Mouse (Mus musculus) bone marrow, adult 2 months (tissue): ENCODE results near the gene Zfp263. TPM values are rescaled to one million over a fixed set of nuclear protein-coding genes. Genes with fewer than 3 reads are reported as not detected.

ENCODE experiments used
- H3K27ac ChIP-seq: fragments of 200-500 bp; 2 replicates; pipeline ENCODE4 v1.5.1; 2012; ENCODE audit warnings: low read depth, mild to moderate bottlenecking, control low read depth, inconsistent platforms, low read length; ENCODE audit not compliant: control insufficient read depth, poor library complexity, insufficient read depth
- H3K4me1 ChIP-seq: fragments of 200-500 bp; 2 replicates; pipeline ENCODE4 v1.6.1; 2011; ENCODE audit warnings: low read length; ENCODE audit not compliant: control insufficient read depth, insufficient read depth
- H3K4me3 ChIP-seq: fragments of 200-500 bp; replicated peaks from 2 replicates; pipeline ENCODE3; 2011; ENCODE audit warnings: mild to moderate bottlenecking, low read depth, low read length, control low read depth; ENCODE audit not compliant: control insufficient read depth
- CTCF ChIP-seq: fragments of 200-500 bp; IDR thresholded peaks from 2 replicates; pipeline ENCODE4 v1.5.1; 2011; ENCODE audit warnings: low read length, control low read depth; ENCODE audit not compliant: control insufficient read depth, insufficient read depth
- POLR2A ChIP-seq: fragments of 200-500 bp; IDR thresholded peaks from 2 replicates; pipeline ENCODE4 v1.6.1; 2011; ENCODE audit warnings: low read depth, mild to moderate bottlenecking, control low read depth, low read length, borderline replicate concordance; ENCODE audit not compliant: control insufficient read depth
- WGBS: fragments of 180-500 bp; shearing (Covaris S2); methylation state at CpG from one replicate; pipeline ENCODE4 v1.1.7; 2018; 5-methylcytosine and 5-hydroxymethylcytosine counted together
- polyA plus RNA-seq: library from polyadenylated mRNA; stranded (reverse); fragments of >200 nt; gene quantifications from 2 replicates; pipeline ENCODE4 v1.2.4, GENCODE M21; 2011; ENCODE audit warnings: low replicate concordance; ENCODE audit not compliant: missing spikeins, insufficient read depth, insufficient read length

The Zfp263 gene
- polyA plus RNA-seq, 1 experiment: 14.8 TPM

DNA sequence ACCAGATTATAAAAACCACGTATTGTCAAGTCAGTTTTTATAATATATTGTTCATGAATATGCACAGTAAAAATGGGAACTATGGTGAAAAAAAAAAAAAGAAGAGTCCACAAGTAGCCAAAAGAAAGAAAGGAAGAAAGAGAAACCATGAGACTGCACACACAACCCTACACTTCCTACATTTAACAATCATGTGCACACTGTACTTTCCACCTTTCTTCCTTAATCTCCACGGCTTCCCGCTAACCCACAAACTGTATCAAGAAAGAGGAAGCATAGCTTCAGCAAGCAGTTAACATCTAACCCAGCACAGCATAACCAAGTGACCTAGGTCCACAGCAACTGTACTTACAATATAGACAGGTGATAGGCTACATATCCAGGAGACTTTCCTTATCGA, 11.3 kb upstream of the Zfp263 start:
- no peak for TF ChIP-seq POLR2A
- TF ChIP-seq CTCF: no peak

DNA sequence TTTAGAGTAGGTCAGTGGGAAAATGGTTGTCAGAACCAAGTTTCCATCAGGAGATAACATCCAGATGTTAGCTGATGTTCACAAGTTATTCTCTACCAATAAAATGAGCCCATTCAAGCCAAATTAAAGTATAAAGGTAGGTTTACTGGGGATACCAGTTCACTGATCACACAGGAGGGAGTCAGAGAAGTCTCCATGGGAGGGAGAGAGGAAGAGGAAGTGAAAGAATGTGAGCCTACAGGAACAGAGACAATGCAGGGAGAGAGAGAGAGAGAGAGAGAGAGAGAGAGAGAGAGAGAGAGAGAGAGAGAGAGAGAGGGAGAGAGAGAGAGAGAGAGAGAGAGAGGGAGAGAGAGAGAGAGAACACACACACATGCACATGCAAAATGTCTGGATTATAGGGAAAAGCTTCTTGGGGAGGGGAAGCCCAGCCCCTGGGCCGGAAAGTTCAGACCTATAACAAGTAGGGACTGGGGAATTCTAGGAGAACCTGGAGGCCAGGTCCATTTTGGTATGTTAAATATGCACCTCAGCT, 10.6 kb upstream of the Zfp263 start:
- Histone ChIP-seq H3K4me3 (no peak overlapping the region), H3K4me1 (no peaks in the 10 kb centered on the region; the same call in 1 of the 2 replicates), H3K27ac (no peak overlapping the region)
- WGBS: 66% methylated on average over 1 of the region's 1 CpGs
- TF ChIP-seq POLR2A: no peak
- TF ChIP-seq CTCF: no peak

More for the DNA sequence above, 11.3 kb upstream of the Zfp263 start:
- WGBS: 6% methylated on average over 4 of the region's 4 CpGs
- H3K4me3 ChIP-seq: no peak overlapping the region
- no peaks in the 10 kb centered on the region; the same call in 1 of the 2 replicates for H3K4me1 ChIP-seq
- no peak overlapping the region; the same call in 1 of the 2 replicates for H3K27ac ChIP-seq

DNA sequence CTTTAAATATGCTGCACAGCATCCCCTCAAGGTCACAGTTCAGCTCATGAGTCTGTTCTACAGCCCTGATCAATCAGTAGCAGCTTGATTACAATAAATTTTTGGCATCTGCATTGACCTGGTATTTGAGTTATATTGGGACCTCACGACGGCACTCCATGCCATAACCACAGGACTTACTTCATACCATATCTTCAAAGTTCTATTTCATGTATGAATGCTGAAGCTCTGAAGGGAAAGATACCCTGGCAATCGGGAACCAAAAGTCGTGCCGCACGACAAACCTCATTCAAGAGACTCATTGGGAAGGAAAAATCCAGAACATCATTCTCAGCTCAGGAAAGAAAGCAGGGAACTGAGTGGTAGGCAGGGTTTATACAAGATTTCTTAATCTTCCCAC, 1.4 kb upstream of the Zfp263 start:
- TF ChIP-seq POLR2A (no peak), CTCF (no peak)
- Histone ChIP-seq H3K27ac (no peak overlapping the region), H3K4me3 (no peak overlapping the region), H3K4me1 (peaks cover 2% of the 10 kb centered on the region; the same call in 1 of the 2 replicates)
- WGBS: 92% methylated on average over 6 of the region's 6 CpGs

DNA sequence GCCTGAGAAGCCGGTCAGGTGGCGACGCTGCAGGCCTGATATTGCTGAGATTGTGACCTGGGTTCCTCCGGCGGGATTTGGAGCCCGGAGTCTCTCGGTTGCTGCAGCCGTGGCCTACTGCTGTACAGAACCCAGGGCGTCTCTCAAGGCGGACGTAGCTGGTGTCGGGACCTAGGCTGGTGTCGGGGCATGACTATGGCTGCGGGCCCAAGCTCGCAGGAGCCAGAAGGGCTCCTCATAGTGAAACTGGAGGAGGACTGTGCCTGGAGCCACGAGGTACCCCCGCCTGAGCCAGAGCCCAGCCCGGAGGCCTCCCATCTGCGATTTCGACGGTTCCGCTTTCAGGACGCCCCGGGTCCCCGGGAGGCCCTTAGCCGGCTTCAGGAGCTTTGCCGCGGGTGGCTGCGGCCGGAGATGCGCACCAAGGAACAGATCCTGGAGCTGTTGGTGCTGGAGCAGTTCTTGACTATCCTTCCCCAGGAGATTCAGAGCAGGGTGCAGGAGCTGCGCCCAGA, 350 bp downstream of the Zfp263 start:
- TF ChIP-seq CTCF (no peak), POLR2A (peak; percentile 25; the same call in 1 of the 2 replicates)
- peak overlapping the region; percentile 88 for H3K27ac ChIP-seq
- peak overlapping the region; percentile 80 for H3K4me3 ChIP-seq
- peaks cover 2% of the 10 kb centered on the region; the same call in 1 of the 2 replicates for H3K4me1 ChIP-seq
- WGBS: under 1% methylated on average over 32 of the region's 32 CpGs

DNA sequence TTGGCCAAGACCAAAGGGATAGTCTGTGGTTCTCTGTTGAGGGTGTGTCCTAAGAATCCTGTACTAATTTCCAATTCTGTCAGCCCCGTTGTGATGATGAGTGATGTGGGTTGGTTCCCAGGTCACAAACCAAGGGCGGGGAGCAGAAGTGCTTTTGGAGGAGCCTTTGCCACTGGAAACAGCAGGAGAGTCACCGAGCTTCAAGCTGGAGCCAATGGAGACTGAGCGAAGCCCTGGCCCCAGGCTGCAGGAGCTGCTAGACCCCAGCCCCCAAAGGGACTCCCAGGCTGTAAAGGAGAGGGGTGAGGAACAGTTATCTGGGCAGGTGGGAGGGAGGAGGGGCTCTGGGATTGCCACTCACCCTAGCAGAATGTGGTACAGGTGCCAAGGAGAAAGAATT, 1.8 kb downstream of the Zfp263 start:
- WGBS: 80% methylated on average over 4 of the region's 4 CpGs
- no peak overlapping the region for H3K4me3 ChIP-seq
- no peak for TF ChIP-seq CTCF
- no peak for TF ChIP-seq POLR2A

DNA sequence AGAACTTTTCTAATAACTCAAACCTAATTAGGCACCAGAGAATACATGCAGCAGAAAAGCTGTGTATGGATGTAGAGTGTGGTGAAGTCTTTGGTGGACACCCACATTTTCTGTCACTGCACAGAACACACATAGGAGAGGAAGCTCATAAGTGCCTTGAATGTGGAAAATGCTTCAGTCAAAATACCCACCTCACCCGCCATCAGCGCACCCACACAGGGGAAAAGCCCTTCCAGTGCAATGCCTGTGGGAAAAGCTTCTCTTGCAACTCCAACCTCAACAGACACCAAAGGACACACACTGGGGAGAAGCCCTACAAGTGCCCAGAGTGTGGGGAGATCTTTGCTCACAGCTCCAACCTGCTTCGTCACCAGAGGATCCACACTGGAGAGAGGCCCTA, 5.1 kb downstream of the Zfp263 start:
- Histone ChIP-seq H3K4me3 (no peak overlapping the region), H3K27ac (no peak overlapping the region), H3K4me1 (peaks cover 2% of the 10 kb centered on the region; the same call in 1 of the 2 replicates)
- 91% methylated on average over 3 of the region's 3 CpGs for WGBS
- TF ChIP-seq CTCF (no peak), POLR2A (no peak)

More for the DNA sequence above, 1.8 kb downstream of the Zfp263 start:
- Histone ChIP-seq H3K4me1 (peaks cover 2% of the 10 kb centered on the region; the same call in 1 of the 2 replicates), H3K27ac (no peak overlapping the region)

DNA sequence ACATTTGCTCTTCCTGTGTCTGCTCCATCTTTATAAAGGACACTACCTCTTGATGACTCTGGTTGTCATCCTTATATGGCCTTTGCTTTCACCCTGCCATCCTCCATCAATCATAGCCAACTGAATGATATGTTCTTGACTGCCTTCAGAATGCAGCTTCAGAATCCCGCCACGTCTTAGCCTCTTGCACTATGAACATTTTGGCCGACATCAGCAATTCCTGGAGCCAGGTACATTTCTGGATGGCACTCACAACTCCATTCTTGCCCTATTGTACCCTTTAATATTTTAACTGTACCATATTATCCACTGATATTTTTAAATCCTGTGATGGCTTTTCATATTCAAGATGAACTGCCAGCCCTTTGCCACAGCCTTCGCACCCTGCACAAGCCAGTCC, 27.7 kb downstream of the Zfp263 start:
- H3K27ac ChIP-seq: no peak overlapping the region
- WGBS: 91% methylated on average over 4 of the region's 4 CpGs
- H3K4me3 ChIP-seq: no peak overlapping the region
- TF ChIP-seq POLR2A: no peak
- no peak for TF ChIP-seq CTCF
- H3K4me1 ChIP-seq: no peaks in the 10 kb centered on the region

DNA sequence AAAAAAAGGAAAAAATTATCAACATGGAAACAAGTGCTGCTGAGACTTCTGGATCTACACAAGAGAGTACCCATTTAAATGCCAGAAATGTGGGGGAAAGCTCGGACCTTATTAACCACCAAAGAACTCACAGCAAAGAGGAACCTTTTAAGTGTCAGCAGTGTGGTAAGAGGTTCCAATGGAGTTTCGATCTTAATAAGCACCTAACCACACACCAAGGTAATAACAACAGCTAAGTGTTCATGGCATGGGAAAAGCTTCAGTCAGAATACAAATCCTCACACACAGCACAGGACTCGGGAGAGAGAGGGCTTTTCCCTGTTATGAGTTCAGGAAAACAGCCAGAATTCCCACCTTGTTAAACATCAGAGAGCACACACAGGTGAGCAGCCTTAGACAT, 32.5 kb downstream of the Zfp263 start:
- 63% methylated on average over 3 of the region's 3 CpGs for WGBS
- no peak for TF ChIP-seq POLR2A
- TF ChIP-seq CTCF: no peak
- no peaks in the 10 kb centered on the region for H3K4me1 ChIP-seq
- no peak overlapping the region for H3K4me3 ChIP-seq
- no peak overlapping the region for H3K27ac ChIP-seq
